Mouse (Mus musculus) testis, postnatal 14 days (tissue): ENCODE measurements at regions not wholly inside any gene's neighbourhood (a gene's known extent, or its start where the extent isn't known, plus 50 kb on each side); places are given as distances from the start of the nearest gene placed in this dataset.

ENCODE experiments used
- DNase-seq: peaks from one replicate; pipeline ENCODE4 v3.0.0; 2021; ENCODE audit warnings: low spot score

GRCm38 (mm10) chr8:12137496-12137895 is 141.1 kb upstream of the A230072I06Rik start:
- no peak for DNase-seq

DNA sequence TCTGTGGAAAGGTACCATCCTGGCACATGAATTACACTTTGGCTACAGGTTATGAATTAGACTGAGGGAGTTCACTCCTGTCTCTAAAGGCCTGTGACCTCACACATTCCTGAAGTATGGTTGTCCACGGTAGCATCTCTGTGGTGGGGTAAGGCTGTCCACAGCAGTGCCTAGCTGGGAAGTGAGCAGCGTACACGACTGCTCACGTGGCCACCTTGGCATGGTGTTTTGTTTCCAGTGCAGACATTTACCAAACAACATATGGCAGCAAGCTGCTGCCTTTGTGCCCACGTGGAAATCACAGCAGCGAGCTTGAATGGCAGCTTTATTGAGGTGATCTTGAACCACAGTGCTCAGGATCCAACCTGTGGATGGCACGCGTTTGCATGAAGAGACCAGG is 140.7 kb upstream of the A230072I06Rik start:
- no peak for DNase-seq

GRCm38 (mm10) chr8:12151679-12152078 is 126.9 kb upstream of the A230072I06Rik start:
- DNase-seq: no peak

DNA sequence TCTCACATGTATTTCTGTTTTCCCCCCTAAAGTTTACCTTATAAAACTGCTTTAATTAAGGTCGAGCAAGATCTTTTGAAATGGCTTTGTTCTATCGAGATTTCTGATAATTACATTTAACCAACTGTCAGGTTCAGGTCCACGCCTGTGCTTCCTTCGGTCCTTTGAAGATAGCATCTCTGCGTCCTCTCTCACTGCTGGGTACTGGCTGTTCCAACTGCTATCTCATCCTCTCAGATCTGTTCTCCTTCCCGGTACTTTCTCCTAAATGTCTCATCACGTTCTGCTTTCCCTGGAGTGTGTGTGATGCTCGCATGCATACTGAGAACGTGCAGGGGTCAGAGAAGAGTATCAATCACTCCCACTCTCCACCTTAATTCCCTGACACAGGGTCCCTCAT is 125.8 kb upstream of the A230072I06Rik start:
- no peak for DNase-seq

DNA sequence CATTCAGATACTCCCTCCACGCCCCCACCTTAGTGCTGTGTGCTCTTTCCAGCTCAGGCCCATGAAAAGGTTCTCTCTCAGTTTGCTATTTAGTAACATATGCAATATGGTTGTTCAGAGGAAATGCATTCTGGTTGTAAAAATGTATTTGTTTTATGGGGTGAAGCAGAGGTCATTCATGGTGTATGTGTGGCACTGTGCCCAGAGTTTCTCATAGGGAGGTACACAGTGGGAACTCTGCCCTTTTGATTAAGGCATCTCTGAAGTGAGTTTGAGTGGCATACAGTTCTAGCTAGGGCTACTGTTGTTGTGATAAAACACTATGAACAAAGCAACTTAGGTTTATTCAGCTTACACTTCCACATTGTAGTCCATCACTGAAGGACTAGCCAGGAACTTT is 121.7 kb upstream of the A230072I06Rik start:
- no peak for DNase-seq

GRCm38 (mm10) chr8:12158188-12158587 is 120.4 kb upstream of the A230072I06Rik start:
- no peak for DNase-seq

DNA sequence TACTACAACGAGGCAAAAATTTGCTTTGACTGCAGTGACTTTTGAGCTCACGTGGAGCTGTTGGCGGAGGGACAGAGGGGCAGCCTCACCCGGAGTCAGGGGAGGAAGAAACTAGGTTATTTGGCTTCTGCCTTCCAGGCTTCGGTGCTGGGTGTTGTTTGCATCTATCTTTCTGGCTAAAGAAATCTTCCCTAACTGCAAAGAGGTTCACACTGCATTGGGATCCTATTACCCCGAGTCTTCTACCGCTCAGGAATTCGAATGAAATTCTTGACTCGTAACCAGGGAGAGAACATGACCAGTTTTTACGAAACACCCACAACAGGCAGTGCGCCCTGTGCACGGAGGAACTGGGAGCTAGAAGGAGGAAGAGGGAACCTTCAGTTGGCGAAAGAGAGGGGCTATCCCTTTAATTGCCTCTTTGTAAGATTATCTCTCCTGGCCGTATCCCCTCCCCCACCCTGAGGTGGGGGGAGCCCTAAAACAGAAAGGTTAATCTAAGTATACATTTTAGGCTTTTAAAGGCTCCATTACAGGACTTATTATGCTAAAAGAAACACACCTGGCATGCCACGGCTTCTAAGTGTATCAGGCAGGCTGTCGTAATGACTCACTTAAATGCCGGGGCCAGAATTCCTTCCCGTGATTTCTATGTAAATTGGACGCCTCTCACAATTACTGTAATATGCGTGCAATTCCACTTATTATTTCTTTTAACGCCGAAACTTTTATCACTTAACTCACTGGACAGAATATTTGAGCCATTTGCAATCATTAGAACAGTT is 115.5 kb upstream of the A230072I06Rik start:
- DNase-seq: no peak

GRCm38 (mm10) chr8:12165487-12166152 is 113.0 kb upstream of the A230072I06Rik start:
- no peak for DNase-seq

GRCm38 (mm10) chr8:12171788-12172187 is 106.8 kb upstream of the A230072I06Rik start:
- DNase-seq: no peak

DNA sequence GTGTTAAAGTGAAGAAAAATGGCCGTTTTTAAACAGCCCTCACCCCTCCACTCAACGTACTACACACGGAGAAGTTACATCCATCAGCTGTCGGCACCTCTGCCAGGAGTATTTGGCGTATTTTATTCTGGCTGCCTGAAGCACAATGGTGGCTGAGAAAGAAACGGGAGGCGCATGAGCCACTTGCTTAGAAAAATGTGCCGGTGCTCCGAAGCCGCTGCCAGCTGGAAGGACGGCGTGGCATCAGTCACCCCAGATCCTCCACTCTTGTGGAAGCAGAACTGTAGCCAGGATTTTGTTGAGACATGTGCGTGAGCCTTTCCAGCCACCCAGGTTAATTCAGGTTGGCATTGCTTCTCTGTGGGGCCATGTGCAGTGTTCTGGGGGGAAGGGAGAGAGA is 103.1 kb upstream of the A230072I06Rik start:
- no peak for DNase-seq

DNA sequence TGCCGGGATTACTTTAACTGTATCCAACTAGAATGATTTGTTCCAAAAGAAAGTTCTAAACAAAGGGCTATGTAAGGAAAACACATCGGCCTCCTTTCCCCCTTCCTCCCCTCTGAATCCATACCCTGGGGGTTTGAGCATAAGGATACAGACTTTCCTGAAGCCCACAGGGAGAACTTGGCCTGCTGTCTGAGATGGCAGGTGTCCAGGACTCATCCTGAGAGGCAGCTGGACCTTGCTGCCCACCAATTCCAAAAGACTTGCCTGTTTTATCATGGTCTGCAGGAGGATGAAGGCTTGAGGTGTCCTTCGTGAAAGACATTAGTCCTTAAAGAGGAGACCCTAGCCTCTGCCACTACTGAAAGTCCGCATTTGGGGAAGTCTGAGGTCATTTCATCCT is 94.0 kb upstream of the A230072I06Rik start:
- DNase-seq: no peak

GRCm38 (mm10) chr8:12187366-12187765 is 91.3 kb upstream of the A230072I06Rik start:
- DNase-seq: no peak

GRCm38 (mm10) chr8:12188451-12188850 is 90.2 kb upstream of the A230072I06Rik start:
- no peak for DNase-seq

- no peak for DNase-seq
Measured at GRCm38 (mm10) chr8:12188960-12189359, 89.7 kb upstream of the A230072I06Rik start.

DNA sequence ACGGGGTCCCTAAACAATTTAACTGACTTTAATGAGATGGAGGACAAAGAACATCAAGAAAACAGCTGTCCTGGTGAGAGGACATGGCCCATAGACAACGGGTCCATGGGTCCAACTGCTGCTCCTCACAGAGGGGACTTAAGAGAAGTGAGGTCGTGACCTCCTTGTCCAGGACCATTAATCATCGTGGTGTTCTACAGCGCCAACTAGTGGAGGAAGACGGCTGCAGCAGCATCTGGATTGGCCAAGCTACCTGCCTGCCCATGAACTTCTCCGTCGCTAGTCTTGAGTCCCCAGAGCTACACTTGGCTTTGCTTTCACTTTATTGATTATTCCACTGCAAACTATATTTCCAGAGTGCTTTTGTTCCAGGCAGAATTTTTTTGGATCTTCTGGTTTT is 86.6 kb upstream of the A230072I06Rik start:
- DNase-seq: peak; percentile 8

- DNase-seq: no peak
Measured at GRCm38 (mm10) chr8:12205909-12206308, 72.7 kb upstream of the A230072I06Rik start.

- no peak for DNase-seq
Measured at GRCm38 (mm10) chr8:12207412-12207811, 71.2 kb upstream of the A230072I06Rik start.

- DNase-seq: no peak
Measured at GRCm38 (mm10) chr8:12213774-12214173, 64.8 kb upstream of the A230072I06Rik start.

DNA sequence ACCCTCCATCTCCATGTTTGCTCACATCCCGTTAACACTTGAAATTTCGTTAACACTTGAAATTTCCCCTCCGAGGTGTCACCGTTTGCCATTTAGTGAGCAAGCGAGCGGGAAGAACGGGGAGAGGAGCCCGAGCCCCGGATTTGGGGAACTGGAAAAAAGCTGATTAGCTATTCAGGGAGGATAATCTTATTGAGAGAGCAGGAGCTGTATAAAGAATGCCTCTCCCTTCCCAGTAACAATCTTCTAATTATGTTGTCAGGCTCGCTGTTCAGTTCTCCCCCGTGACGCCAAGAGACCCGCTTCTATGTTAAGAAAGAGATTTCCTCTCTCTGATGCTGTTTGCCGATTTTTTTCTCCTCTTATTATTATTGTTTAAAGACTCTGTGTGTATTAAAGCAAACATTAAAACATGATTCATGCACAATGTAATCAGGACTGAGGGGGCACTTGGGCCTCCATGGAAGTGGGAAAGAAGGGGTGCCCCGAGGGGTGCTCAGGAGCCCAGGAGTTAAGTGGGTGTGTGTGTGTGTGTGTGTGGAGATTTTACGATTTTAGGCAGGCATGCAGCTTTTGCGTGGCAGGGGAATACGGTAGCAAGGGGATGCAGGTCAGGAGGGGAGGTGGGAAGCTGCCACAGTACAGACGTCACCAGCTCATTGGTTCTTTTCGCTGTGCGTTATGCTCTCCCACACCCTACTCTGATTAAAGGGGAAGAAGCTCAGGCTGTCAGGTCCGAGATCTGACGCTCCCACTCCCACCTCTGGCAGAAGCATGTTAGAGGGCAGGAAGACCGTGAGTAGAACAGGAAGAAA is 64.2 kb upstream of the A230072I06Rik start:
- DNase-seq: no peak

GRCm38 (mm10) chr8:12221506-12221905 is 57.1 kb upstream of the A230072I06Rik start:
- no peak for DNase-seq

GRCm38 (mm10) chr8:12223376-12223775 is 55.2 kb upstream of the A230072I06Rik start:
- DNase-seq: no peak
